Mouse (Mus musculus): ENCODE results near the gene Fbxo44. TPM values are rescaled to one million over a fixed set of nuclear protein-coding genes. Genes with fewer than 3 reads are reported as not detected.
"Not testable (repeated sequence)": the region's sequence is repeated elsewhere in the genome, so short reads cannot be mapped to it uniquely, and the experiment has no call there.

Fbxo44 gene
- polyA plus RNA-seq, 1 experiment from 2014 or later, result 2.9 TPM

- 63% methylated on average over 4 of the region's 4 CpGs for WGBS
- no peak for ATAC-seq (replicated peaks; ENCODE audit: low FRiP score)
Observed at GRCm38 (mm10) chr4:148185819-148186218, 25.5 kb upstream of the Fbxo44 start.

DNA sequence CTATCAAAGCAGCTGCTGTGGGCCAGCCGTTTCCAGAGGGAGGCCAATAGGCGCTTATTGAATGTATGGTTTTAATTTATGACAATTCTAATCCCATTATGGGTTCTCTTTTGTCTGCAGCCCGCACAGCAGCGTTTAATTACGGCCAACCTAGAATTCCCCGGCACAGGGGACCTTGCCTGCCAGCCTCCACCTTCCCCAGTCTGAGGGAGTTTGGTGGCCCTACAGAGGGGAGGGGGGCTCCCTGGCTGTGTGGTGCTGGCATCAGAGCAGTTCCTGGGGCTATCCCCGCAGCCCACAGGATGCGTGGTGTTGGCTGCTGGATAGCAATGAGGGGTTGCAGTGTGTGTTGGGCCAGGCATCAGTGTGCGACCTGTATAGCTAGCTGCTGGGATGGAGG, 24.3 kb upstream of the Fbxo44 start:
- Histone ChIP-seq H3K27ac (ENCODE audit: low read depth, low read length) (no peak overlapping the region), H3K4me3 (ENCODE audit: low read depth, low read length) (no peak overlapping the region), H3K4me1 (replicated peaks; ENCODE audit: control insufficient read depth, insufficient read depth, low read length) (no peaks in the 10 kb centered on the region), H3K27me3 (replicated peaks; ENCODE audit: control insufficient read depth, insufficient read depth, low read length) (peaks cover 15% of the 10 kb centered on the region), H3K36me3 (ENCODE audit: control insufficient read depth, insufficient read depth, low read length) (no peaks in the 10 kb centered on the region), H3K9ac (ENCODE audit: low read depth, low read length) (no peak overlapping the region), H3K4me2 (no peak overlapping the region), H3K9me3 (ENCODE audit: control insufficient read depth, low read length) (no peaks in the 10 kb centered on the region)
- DNase-seq (ENCODE audit: low spot score), result no peak
- no peak for ATAC-seq (replicated peaks; ENCODE audit: low FRiP score)
- 72% methylated on average over 9 of the region's 9 CpGs for WGBS

More at GRCm38 (mm10) chr4:148185819-148186218, 25.5 kb upstream of the Fbxo44 start:
- Histone ChIP-seq H3K36me3 (ENCODE audit: control insufficient read depth, insufficient read depth, low read length) (no peaks in the 10 kb centered on the region), H3K9ac (ENCODE audit: low read depth, low read length) (no peak overlapping the region), H3K4me3 (ENCODE audit: low read depth, low read length) (no peak overlapping the region), H3K27me3 (replicated peaks; ENCODE audit: control insufficient read depth, insufficient read depth, low read length) (peaks cover 12% of the 10 kb centered on the region), H3K4me1 (replicated peaks; ENCODE audit: control insufficient read depth, insufficient read depth, low read length) (no peaks in the 10 kb centered on the region), H3K27ac (ENCODE audit: low read depth, low read length) (no peak overlapping the region), H3K4me2 (no peak overlapping the region), H3K9me3 (ENCODE audit: control insufficient read depth, low read length) (no peaks in the 10 kb centered on the region)
- DNase-seq (ENCODE audit: low spot score), result no peak

DNA sequence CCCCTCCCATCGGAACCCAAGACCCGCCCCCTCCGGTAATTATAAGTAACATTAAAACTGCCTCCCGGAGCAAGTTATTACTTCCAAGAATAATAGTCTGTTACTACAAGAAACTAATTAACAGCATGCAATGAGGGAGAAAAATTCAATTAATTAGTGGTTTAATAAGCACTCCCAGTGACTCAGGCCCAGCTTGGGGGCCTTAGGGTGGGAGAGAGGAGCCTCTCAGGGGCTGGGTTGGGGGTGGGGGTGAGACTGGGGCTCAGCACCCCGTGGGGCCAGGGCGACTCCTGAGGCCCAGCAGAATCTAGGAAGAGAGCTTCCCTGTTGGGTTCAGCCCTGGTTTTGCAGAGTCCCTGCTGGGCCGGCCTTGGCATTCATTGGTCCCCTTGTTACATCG, 22.1 kb upstream of the Fbxo44 start:
- Histone ChIP-seq H3K27me3 (replicated peaks; ENCODE audit: control insufficient read depth, insufficient read depth, low read length) (peaks cover 27% of the 10 kb centered on the region), H3K9me3 (ENCODE audit: control insufficient read depth, low read length) (no peaks in the 10 kb centered on the region), H3K27ac (ENCODE audit: low read depth, low read length) (no peak overlapping the region), H3K4me1 (replicated peaks; ENCODE audit: control insufficient read depth, insufficient read depth, low read length) (no peaks in the 10 kb centered on the region), H3K9ac (ENCODE audit: low read depth, low read length) (no peak overlapping the region), H3K4me3 (ENCODE audit: low read depth, low read length) (no peak overlapping the region), H3K4me2 (no peak overlapping the region), H3K36me3 (ENCODE audit: control insufficient read depth, insufficient read depth, low read length) (no peaks in the 10 kb centered on the region)
- ATAC-seq (replicated peaks; ENCODE audit: low FRiP score) (no peak), DNase-seq (ENCODE audit: low spot score) (no peak)
- 30% methylated on average over 8 of the region's 8 CpGs for WGBS

DNA sequence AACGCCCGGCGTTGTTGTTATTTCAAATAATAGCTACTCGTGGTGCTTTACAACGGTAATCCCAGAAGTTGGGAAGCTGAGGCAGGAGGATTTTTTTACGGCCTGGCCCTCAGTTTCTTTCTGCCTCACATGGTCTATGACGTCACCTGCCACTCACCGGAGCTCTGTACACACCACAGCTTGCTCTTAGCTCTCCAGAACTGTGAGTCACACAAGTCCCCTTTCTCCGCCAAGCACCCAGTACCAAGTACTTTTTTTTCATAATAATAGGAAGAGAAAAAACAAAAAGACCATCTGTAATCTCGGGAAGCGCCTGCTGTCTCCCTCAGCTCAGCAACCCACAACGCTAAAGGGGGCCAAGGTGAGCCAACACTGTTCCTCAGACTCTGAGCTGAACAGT, 21.2 kb upstream of the Fbxo44 start:
- Histone ChIP-seq H3K4me2 (no peak overlapping the region), H3K4me3 (ENCODE audit: low read depth, low read length) (no peak overlapping the region), H3K9ac (ENCODE audit: low read depth, low read length) (no peak overlapping the region), H3K27ac (ENCODE audit: low read depth, low read length) (no peak overlapping the region), H3K27me3 (replicated peaks; ENCODE audit: control insufficient read depth, insufficient read depth, low read length) (peaks cover 29% of the 10 kb centered on the region), H3K9me3 (ENCODE audit: control insufficient read depth, low read length) (no peaks in the 10 kb centered on the region), H3K4me1 (replicated peaks; ENCODE audit: control insufficient read depth, insufficient read depth, low read length) (no peaks in the 10 kb centered on the region), H3K36me3 (ENCODE audit: control insufficient read depth, insufficient read depth, low read length) (no peaks in the 10 kb centered on the region)
- WGBS, result 81% methylated on average over 12 of the region's 12 CpGs
- no peak for DNase-seq (ENCODE audit: low spot score)
- no peak for ATAC-seq (replicated peaks; ENCODE audit: low FRiP score)

- Histone ChIP-seq H3K27ac (ENCODE audit: low read depth, low read length) (no peak overlapping the region), H3K9me3 (ENCODE audit: control insufficient read depth, low read length) (no peaks in the 10 kb centered on the region), H3K36me3 (ENCODE audit: control insufficient read depth, insufficient read depth, low read length) (no peaks in the 10 kb centered on the region), H3K4me2 (no peak overlapping the region), H3K9ac (ENCODE audit: low read depth, low read length) (no peak overlapping the region), H3K27me3 (replicated peaks; ENCODE audit: control insufficient read depth, insufficient read depth, low read length) (peaks cover 63% of the 10 kb centered on the region), H3K4me3 (ENCODE audit: low read depth, low read length) (no peak overlapping the region), H3K4me1 (replicated peaks; ENCODE audit: control insufficient read depth, insufficient read depth, low read length) (no peaks in the 10 kb centered on the region)
- ATAC-seq (replicated peaks; ENCODE audit: low FRiP score), result no peak
- no peak for DNase-seq (ENCODE audit: low spot score)
Observed at GRCm38 (mm10) chr4:148177716-148178115, 17.4 kb upstream of the Fbxo44 start.

- not testable (repeated sequence) for H3K4me1 ChIP-seq (replicated peaks; ENCODE audit: control insufficient read depth, insufficient read depth, low read length); H3K4me3 ChIP-seq (ENCODE audit: low read depth, low read length); H3K9me3 ChIP-seq (ENCODE audit: control insufficient read depth, low read length); H3K4me2 ChIP-seq; H3K27ac ChIP-seq (ENCODE audit: low read depth, low read length); ATAC-seq (replicated peaks; ENCODE audit: low FRiP score); DNase-seq (ENCODE audit: low spot score); H3K36me3 ChIP-seq (ENCODE audit: control insufficient read depth, insufficient read depth, low read length); H3K9ac ChIP-seq (ENCODE audit: low read depth, low read length)
- WGBS, result 39% methylated on average over 5 of the region's 6 CpGs
- H3K27me3 ChIP-seq (replicated peaks; ENCODE audit: control insufficient read depth, insufficient read depth, low read length), result peaks cover 68% of the 10 kb centered on the region
Observed at GRCm38 (mm10) chr4:148176603-148177002, 16.3 kb upstream of the Fbxo44 start.

GRCm38 (mm10) chr4:148174495-148174862, 14.2 kb upstream of the Fbxo44 start:
- ATAC-seq (replicated peaks; ENCODE audit: low FRiP score), result no peak
- H3K27ac ChIP-seq (ENCODE audit: low read depth, low read length), result no peak overlapping the region
- no peaks in the 10 kb centered on the region for H3K36me3 ChIP-seq (ENCODE audit: control insufficient read depth, insufficient read depth, low read length)
- H3K9ac ChIP-seq (ENCODE audit: low read depth, low read length), result no peak overlapping the region
- no peaks in the 10 kb centered on the region for H3K9me3 ChIP-seq (ENCODE audit: control insufficient read depth, low read length)
- 0 out of 2 replicates have a peak, but pooled peaks cover 1% of the 10 kb centered on the region for H3K4me1 ChIP-seq (replicated peaks; ENCODE audit: control insufficient read depth, insufficient read depth, low read length)
- peaks cover 77% of the 10 kb centered on the region for H3K27me3 ChIP-seq (replicated peaks; ENCODE audit: control insufficient read depth, insufficient read depth, low read length)
- no peak overlapping the region for H3K4me3 ChIP-seq (ENCODE audit: low read depth, low read length)
- no peak overlapping the region for H3K4me2 ChIP-seq
- no peak for DNase-seq (ENCODE audit: low spot score)
- WGBS, result 22% methylated on average over 12 of the region's 12 CpGs

DNA sequence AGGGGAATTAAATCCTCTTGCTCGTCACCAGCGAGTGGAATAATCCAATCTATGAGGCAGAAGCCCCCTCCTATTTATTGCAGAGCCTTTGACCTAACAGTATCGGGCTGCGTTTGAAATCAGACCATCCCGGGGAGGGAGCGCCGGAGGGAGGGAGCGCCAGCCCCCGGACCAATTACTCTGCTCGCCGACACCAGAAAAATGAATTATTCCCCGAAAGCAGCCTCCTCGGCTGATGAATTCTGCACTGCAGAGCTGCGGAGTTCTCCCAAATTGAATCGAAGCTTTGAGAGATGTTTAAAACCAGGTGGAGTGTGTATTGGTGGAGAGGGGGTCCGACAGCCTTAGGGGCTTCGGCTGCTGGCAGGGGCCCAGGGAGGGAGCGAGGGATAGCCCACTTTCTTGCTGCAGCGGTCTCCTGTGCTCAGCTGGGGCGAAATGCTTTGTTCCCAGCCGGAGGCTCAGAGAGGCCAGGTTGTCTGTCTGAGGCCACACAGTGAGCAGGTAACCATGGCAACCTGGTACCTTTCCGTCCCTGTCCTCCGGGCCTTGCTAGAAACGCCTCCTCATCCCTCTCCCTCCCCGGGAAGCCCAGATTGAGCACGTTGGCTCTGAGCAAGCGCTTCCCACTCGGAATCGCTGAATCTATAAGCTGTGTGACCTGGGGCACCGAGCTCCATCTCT, 13.7 kb upstream of the Fbxo44 start:
- no peak overlapping the region for H3K4me3 ChIP-seq (ENCODE audit: low read depth, low read length)
- no peak for DNase-seq (ENCODE audit: low spot score)
- H3K27ac ChIP-seq (ENCODE audit: low read depth, low read length), result no peak overlapping the region
- WGBS, result 5% methylated on average over 30 of the region's 30 CpGs
- H3K9ac ChIP-seq (ENCODE audit: low read depth, low read length), result no peak overlapping the region
- peaks cover 79% of the 10 kb centered on the region for H3K27me3 ChIP-seq (replicated peaks; ENCODE audit: control insufficient read depth, insufficient read depth, low read length)
- H3K4me2 ChIP-seq, result no peak overlapping the region
- H3K36me3 ChIP-seq (ENCODE audit: control insufficient read depth, insufficient read depth, low read length), result no peaks in the 10 kb centered on the region
- ATAC-seq (replicated peaks; ENCODE audit: low FRiP score), result no peak
- H3K9me3 ChIP-seq (ENCODE audit: control insufficient read depth, low read length), result no peaks in the 10 kb centered on the region
- 0 out of 2 replicates have a peak, but pooled peaks cover 3% of the 10 kb centered on the region for H3K4me1 ChIP-seq (replicated peaks; ENCODE audit: control insufficient read depth, insufficient read depth, low read length)

GRCm38 (mm10) chr4:148171261-148171660, 11.0 kb upstream of the Fbxo44 start:
- Histone ChIP-seq H3K4me3 (ENCODE audit: low read depth, low read length) (no peak overlapping the region), H3K4me1 (replicated peaks; ENCODE audit: control insufficient read depth, insufficient read depth, low read length) (peaks cover 3% of the 10 kb centered on the region; the same call in 1 of the 2 replicates), H3K36me3 (ENCODE audit: control insufficient read depth, insufficient read depth, low read length) (no peaks in the 10 kb centered on the region), H3K9me3 (ENCODE audit: control insufficient read depth, low read length) (no peaks in the 10 kb centered on the region), H3K27ac (ENCODE audit: low read depth, low read length) (no peak overlapping the region), H3K4me2 (no peak overlapping the region), H3K9ac (ENCODE audit: low read depth, low read length) (no peak overlapping the region), H3K27me3 (replicated peaks; ENCODE audit: control insufficient read depth, insufficient read depth, low read length) (peaks cover 79% of the 10 kb centered on the region)
- ATAC-seq (replicated peaks; ENCODE audit: low FRiP score) (no peak), DNase-seq (ENCODE audit: low spot score) (no peak)
- WGBS, result 51% methylated on average over 3 of the region's 3 CpGs

All from liver, embryonic 11.5 days (tissue).